Mouse (Mus musculus): Measurements from ENCODE around the gene Ccdc34.

GRCm38 (mm10) chr2:110012184-110012725 lies 5.4 kb upstream of the Ccdc34 start:
- TF ChIP-seq CTCF (IDR thresholded peaks at IDR 0.05; ENCODE audit: low read depth) (no peak), EP300 (IDR thresholded peaks at IDR 0.05; ENCODE audit: low read depth) (no peak)
